In the genomic region with DNA sequence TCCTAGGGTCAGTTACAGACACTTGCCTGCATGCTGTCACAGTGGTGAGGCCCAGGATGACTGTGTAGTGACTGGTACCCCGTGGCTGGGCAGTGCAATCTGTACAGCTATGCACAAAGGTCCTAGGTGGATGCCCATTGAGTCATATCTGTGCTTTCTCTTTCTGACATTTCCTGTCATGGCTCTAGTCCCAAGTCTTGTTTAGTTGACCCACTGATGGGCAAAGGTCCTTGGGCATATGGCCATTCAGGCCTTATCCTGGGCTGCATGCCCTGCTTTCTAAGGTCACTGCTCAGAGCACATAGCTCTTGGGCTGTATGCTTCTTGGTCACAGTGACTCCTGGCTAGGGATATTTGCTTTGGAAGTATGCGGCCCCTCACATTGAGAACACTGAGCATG, we compare ENCODE assay signal across 28 mouse cellular contexts.
DNase-seq lines count a peak whose midpoint lies in the region; ATAC-seq lines count a peak whose summit lies in the region.
"Had no signal": no experiment of that assay in that cellular context is flagged by ENCODE, and none has a peak within 500 bp of the region (broad histone marks: within the 10 kb centered on the region; RNA-seq: fewer than 3 reads in every experiment).

No protein-coding gene starts in this region.

- H3K27ac ChIP-seq in liver, embryonic 16.5 days (ENCODE audit: low read length) = no peak overlapping the region
- no peak overlapping the region for H3K27ac ChIP-seq in liver, embryonic 11.5 days (ENCODE audit: low read depth, low read length)
- H3K27ac ChIP-seq: embryonic facial prominence, embryonic 12.5 days; hindbrain, embryonic 14.5 days; layer of hippocampus, adult 2 months; left cerebral cortex, adult 2 months; limb, embryonic 13.5 days; liver, embryonic 15.5 days; neural tube, embryonic 12.5 days had no signal

- H3K9me3 ChIP-seq in liver, embryonic 16.5 days (replicated peaks; ENCODE audit: control insufficient read depth, low read length) = no peaks in the 10 kb centered on the region
- no peaks in the 10 kb centered on the region for H3K9me3 ChIP-seq in liver, embryonic 11.5 days (ENCODE audit: control insufficient read depth, low read length)
- H3K9me3 ChIP-seq: embryonic facial prominence, embryonic 12.5 days; heart, embryonic 12.5 days; liver, embryonic 15.5 days; neural tube, embryonic 12.5 days had no signal

- H3K4me2 ChIP-seq in liver, embryonic 16.5 days (ENCODE audit: low read depth, low read length) = no peak overlapping the region
- H3K4me2 ChIP-seq in liver, embryonic 11.5 days = no peak overlapping the region
- H3K4me2 ChIP-seq: embryonic facial prominence, embryonic 12.5 days; heart, embryonic 12.5 days; hindbrain, embryonic 14.5 days; limb, embryonic 13.5 days; liver, embryonic 15.5 days; midbrain, embryonic 11.5 days; neural tube, embryonic 12.5 days had no signal

- no peak overlapping the region for H3K9ac ChIP-seq in liver, embryonic 16.5 days (ENCODE audit: low read depth, low read length)
- H3K9ac ChIP-seq in liver, embryonic 11.5 days (ENCODE audit: low read depth, low read length) = no peak overlapping the region
- H3K9ac ChIP-seq: embryonic facial prominence, embryonic 12.5 days; heart, embryonic 12.5 days; hindbrain, embryonic 14.5 days; limb, embryonic 13.5 days; liver, embryonic 15.5 days; neural tube, embryonic 12.5 days had no signal

- ATAC-seq in liver, embryonic 16.5 days (ENCODE audit: low read depth) = peak; percentile 16; the same call in 1 of the 2 replicates
- ATAC-seq in liver, embryonic 11.5 days (replicated peaks; ENCODE audit: low FRiP score) = no peak
- ATAC-seq: forebrain, embryonic 14.5 days; intestine, postnatal 0 days had no signal

- WGBS in liver, embryonic 16.5 days (ENCODE audit: insufficient replicate concordance) = 58% methylated on average over 2 of the region's 2 CpGs
- WGBS in liver, embryonic 11.5 days = 71% methylated on average over 2 of the region's 2 CpGs

- no peaks in the 10 kb centered on the region for H3K27me3 ChIP-seq in liver, embryonic 16.5 days (ENCODE audit: control insufficient read depth, insufficient read depth, low read depth, low read length)
- H3K27me3 ChIP-seq in liver, embryonic 11.5 days (replicated peaks; ENCODE audit: control insufficient read depth, insufficient read depth, low read length) = no peaks in the 10 kb centered on the region
- H3K27me3 ChIP-seq: embryonic facial prominence, embryonic 12.5 days; liver, embryonic 15.5 days; neural tube, embryonic 12.5 days had no signal

- peak; percentile 92 for DNase-seq in kidney, adult 11 months
- DNase-seq in kidney, postnatal 4 days = no peak
- no peak for DNase-seq in liver, embryonic 11.5 days (ENCODE audit: low spot score)
- peak; percentile 14 to 76 for DNase-seq in adrenal gland, postnatal 36 days
- peak; percentile 86 to 91 for DNase-seq in kidney, postnatal 36 days
- DNase-seq in cerebellum, adult 8-10 months = no peak
- DNase-seq: B cell, adult 2 months; cerebellum, adult 11 months; cerebellum, adult 9-11 months; embryo, embryonic 11 days; gastrocnemius, postnatal 36 days; heart, adult 18-20 months; lung, postnatal 36 days; thymus, adult 2 months; thymus, postnatal 36 days had no signal

- H3K36me3 ChIP-seq in liver, embryonic 16.5 days (ENCODE audit: control insufficient read depth, insufficient read depth) = no peaks in the 10 kb centered on the region
- H3K36me3 ChIP-seq in liver, embryonic 11.5 days (ENCODE audit: control insufficient read depth, insufficient read depth, low read length) = no peaks in the 10 kb centered on the region
- H3K36me3 ChIP-seq: embryonic facial prominence, embryonic 12.5 days; heart, embryonic 12.5 days; limb, embryonic 13.5 days; liver, embryonic 15.5 days; neural tube, embryonic 12.5 days had no signal

- no peak overlapping the region for H3K4me3 ChIP-seq in liver, embryonic 16.5 days (ENCODE audit: low read depth, low read length)
- no peak overlapping the region for H3K4me3 ChIP-seq in liver, embryonic 11.5 days (ENCODE audit: low read depth, low read length)
- H3K4me3 ChIP-seq: embryonic facial prominence, embryonic 12.5 days; heart, embryonic 12.5 days; layer of hippocampus, adult 2 months; left cerebral cortex, adult 2 months; limb, embryonic 13.5 days; liver, embryonic 15.5 days; myocyte; neural tube, embryonic 12.5 days had no signal

- H3K4me1 ChIP-seq in liver, embryonic 16.5 days (ENCODE audit: control insufficient read depth, low read depth, low read length) = no peaks in the 10 kb centered on the region
- no peaks in the 10 kb centered on the region for H3K4me1 ChIP-seq in liver, embryonic 11.5 days (replicated peaks; ENCODE audit: control insufficient read depth, insufficient read depth, low read length)
- H3K4me1 ChIP-seq: embryonic facial prominence, embryonic 12.5 days; heart, embryonic 12.5 days; limb, embryonic 13.5 days; liver, embryonic 15.5 days had no signal

Comparison
In these comparisons a context has a peak if more than half of its experiments do, and no peak if none do; other contexts are left out.
1. DNase-seq: peak in kidney, adult 11 months (single experiment), adrenal gland, postnatal 36 days (2 of 2) and kidney, postnatal 36 days (2 of 2); none in kidney, postnatal 4 days (0 of 2), liver, embryonic 11.5 days (single experiment) and cerebellum, adult 8-10 months (single experiment).